Mouse (Mus musculus): ENCODE measurements around the gene Scd1.

The Scd1 gene

DNA sequence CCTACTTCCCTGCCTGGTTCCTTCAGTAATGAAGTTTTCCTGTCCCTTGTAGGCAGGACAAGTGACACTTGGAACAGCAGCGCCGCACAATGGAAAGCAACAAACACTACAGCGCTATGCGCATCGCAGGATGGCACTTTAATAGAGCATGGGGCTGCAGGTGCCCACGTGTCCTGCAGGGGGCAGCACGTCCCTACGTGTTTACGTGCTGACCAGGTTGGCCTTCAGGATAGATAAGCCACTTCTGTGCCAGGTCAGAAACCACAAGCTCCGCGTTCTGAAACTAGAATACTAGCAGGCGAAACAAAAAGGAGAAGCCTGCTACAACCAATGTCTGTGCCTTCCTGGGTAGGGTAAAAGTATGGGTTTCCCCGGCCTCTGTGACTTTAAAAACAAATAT, 44.1 kb downstream of the Scd1 start:
- peak; percentile 46 for DNase-seq

- no peak for DNase-seq
Measured at GRCm38 (mm10) chr19:44358700-44359099, 49.0 kb downstream of the Scd1 start.

DNA sequence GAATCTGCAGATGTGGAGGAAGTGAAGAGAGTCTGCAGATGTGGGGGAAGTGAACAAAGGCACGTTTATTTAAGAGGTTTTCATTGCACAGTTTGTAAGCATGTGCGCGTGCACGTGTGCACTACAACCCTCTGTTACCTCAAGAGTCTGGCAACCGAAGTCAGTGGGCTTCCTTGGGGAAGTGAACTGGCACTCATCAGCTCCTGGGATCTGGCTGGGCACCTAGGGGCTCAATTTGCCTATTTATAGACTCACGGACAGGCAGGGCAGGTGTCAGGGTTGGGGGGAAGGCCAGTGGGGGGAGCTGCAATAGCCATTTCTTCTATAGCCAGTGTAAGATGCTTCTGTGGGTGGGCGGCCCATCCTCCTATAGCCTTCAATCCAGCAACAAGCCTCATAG, 55.9 kb downstream of the Scd1 start:
- DNase-seq = no peak

DNA sequence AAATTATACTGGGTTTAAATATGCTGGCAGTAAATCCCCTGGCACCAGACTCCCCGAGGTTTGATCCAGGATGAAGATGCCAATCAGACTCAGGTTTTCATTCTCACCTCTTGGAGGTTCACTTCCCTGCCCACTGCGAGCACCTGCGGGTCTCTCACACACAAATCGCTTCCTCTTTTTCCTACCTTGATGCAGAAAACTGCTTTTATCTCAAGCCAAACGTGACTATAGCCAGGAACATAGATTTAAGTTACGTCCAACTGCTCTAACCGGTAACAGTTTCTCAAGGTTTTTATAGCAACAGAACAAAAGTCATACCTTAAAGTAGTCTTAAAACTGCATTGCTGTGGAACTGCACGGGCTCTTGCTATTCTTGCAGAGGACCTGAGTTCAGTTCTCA, 58.0 kb downstream of the Scd1 start:
- DNase-seq = no peak
